Mouse (Mus musculus) neutrophil, adult 83 days (primary cell): ENCODE data around the gene Olfr894. TPM values are rescaled to one million over a fixed set of nuclear protein-coding genes. Genes with fewer than 3 reads are reported as not detected.

Source experiments
- total RNA-seq, 2 experiments: library from RNA; stranded (reverse); gene quantifications; one replicate each; pipeline ENCODE4 v1.2.4; 2023

Olfr894 gene
- not detected for total RNA-seq

DNA sequence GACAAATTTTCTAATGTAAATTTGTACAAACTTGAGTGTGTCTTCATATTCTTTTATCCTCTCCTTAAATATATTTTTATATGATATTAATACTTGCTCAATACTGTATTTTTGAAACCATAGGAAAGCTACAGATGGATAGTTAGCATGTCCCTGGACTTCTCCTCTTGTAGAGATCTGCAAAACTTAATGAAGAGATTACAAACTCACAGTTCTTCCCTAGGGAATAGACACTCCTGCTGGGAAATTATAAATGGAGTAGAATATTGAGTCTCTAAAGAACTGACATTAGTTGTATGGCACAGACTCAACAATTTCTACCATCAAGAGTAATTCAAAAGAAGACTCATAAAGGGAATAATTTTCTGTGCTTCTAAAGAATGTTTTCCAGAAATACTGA, at the start of gene Olfr894:
Gene Olfr894, plus strand, starts transcription at position 301 of the 400 bp plus-strand sequence.

DNA sequence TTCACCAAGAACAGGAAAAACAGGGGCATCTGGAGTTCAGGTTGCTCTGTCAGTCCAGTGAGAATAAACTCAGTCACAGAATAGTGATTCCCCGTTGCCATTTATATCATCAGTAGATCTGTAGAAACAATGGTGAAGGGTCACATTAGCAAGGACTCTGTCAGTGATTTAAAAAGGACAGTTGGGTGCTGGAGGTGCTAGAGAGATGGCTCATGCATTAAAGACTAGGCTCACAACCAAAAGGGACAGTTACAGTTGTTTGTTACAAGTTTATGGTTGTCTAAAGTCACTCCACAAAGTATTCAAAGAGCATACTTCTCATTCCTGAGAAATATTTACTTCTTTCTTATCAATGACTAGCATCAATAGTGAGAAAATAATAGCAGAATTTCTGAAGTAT, 37.1 kb upstream of the Olfr894 start, which contains the start of gene Olfr891:
Gene Olfr891, minus strand, starts transcription at position 101 of the 400 bp plus-strand sequence.

DNA sequence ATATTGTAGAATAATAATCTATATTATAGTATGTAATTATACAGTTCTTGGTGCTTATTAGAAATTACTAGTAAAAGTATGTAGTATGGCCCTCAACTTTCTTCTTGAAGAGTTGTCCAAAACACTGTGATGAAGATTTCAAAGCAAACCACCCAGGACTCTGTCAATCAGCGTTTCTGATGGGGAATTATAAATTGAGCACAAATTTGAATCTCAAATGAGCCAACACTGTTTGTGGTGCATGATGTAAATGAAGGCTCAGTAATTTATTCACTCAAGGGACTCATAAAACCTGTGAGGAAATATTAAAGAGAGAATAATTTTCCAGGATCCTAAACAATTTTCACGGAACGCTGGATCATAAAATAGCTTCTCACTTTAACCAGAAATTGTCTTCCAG, 9.8 kb upstream of the Olfr894 start, which contains the start of gene Olfr893:
Gene Olfr893, plus strand, starts transcription at position 301 of the 400 bp plus-strand sequence.

DNA sequence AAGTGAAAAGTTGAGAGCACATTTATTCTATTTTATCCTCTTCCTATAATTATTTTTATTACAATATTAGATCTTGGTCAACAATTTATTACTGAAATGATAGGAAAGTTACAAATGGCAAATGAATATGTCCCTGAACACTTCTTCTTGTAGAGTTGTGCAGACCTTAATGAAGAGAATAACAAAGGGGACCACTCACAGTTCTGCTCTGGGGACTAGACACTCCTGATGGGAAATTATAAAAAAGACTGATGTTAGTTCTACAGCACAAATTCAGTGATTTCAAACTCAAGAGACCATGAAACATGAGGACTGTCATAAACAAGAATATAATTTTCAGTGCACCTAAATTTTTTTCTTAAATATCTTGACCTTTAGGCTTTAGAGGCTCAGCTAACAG, 34.6 kb downstream of the Olfr894 start, which contains the start of gene Olfr143:
Gene Olfr143, plus strand, starts transcription at position 301 of the 400 bp plus-strand sequence.

DNA sequence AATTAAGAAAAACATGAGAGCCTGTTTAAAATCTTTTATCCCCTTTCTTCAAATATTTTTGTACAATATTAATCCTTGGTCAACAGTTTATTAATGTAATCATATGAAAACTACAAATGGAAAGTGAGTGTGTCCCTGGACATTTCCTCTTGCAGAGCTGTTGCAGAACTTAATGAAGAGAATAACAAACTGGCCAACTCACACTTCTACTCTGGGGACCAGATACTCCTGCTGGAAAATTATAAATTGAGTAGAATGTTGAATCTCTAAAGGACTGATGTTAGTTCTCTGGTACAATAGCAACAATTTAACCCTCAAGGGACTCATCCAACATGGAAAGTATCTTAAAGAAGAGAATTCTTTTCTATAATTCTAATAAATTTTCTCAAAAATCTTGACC, 49.7 kb downstream of the Olfr894 start, which contains the start of gene Olfr895:
Gene Olfr895, plus strand, starts transcription at position 301 of the 400 bp plus-strand sequence.

Other genes starting within 250 kb of the Olfr894 start
- not detected for gene Olfr881, start 226.2 kb upstream of the Olfr894 start, total RNA-seq
- gene Olfr883, start 192.2 kb upstream of the Olfr894 start, total RNA-seq: not detected
- gene Olfr884, start 171.5 kb upstream of the Olfr894 start, total RNA-seq: not detected
- gene Olfr885, start 156.7 kb upstream of the Olfr894 start, total RNA-seq: not detected
- gene Olfr887, start 134.0 kb upstream of the Olfr894 start, total RNA-seq: not detected
- gene Olfr888, start 109.9 kb upstream of the Olfr894 start, total RNA-seq: not detected
- gene Olfr889, start 102.9 kb upstream of the Olfr894 start, total RNA-seq: under 1 TPM in 1 of 2 experiments, not detected in 1; 0.07 TPM
- not detected for gene Olfr890, start 75.5 kb upstream of the Olfr894 start, total RNA-seq
- not detected for gene Olfr891, start 37.2 kb upstream of the Olfr894 start, total RNA-seq
- gene Olfr893, start 9.7 kb upstream of the Olfr894 start, total RNA-seq: not detected
- gene Olfr143, start 34.7 kb downstream of the Olfr894 start, total RNA-seq: not detected
- not detected for gene Olfr895, start 49.8 kb downstream of the Olfr894 start, total RNA-seq
- not detected for gene Olfr896-ps1, start 73.1 kb downstream of the Olfr894 start, total RNA-seq
- gene Olfr25, start 111.0 kb downstream of the Olfr894 start, total RNA-seq: not detected
- not detected for gene Olfr898, start 130.4 kb downstream of the Olfr894 start, total RNA-seq
- not detected for gene Olfr250, start 148.8 kb downstream of the Olfr894 start, total RNA-seq
- not detected for gene Olfr251, start 159.0 kb downstream of the Olfr894 start, total RNA-seq
- gene Olfr147, start 183.6 kb downstream of the Olfr894 start, total RNA-seq: not detected
- not detected for gene Olfr901, start 211.4 kb downstream of the Olfr894 start, total RNA-seq
- not detected for gene Olfr902, start 229.6 kb downstream of the Olfr894 start, total RNA-seq
- not detected for gene Olfr904, start 245.1 kb downstream of the Olfr894 start, total RNA-seq